Mouse (Mus musculus): ENCODE measurements around the gene Baz2a.

- peak; percentile 71 for TF ChIP-seq CTCF (IDR thresholded peaks at IDR 0.05)
- TF ChIP-seq EP300 (IDR thresholded peaks at IDR 0.05) = 0 out of 2 replicates have a peak, but pooled peaks have one; percentile 7
Observed at GRCm38 (mm10) chr10:128092506-128093495, 1.4 kb downstream of the Baz2a start.

Measured in lung, postnatal 0 days (tissue).